Mouse (Mus musculus) stomach, embryonic 15.5 days (tissue): ENCODE measurements around the gene Cd300lg. TPM values are rescaled to one million over a fixed set of nuclear protein-coding genes. Genes with fewer than 3 reads are reported as not detected.

Experiments
- ATAC-seq: fragments of 200-750 bp; cut with Nextera tagmentation; 2 replicates; pipeline ENCODE4 v1.8.0; 2017; ENCODE audit warnings: low read depth, moderate number of reproducible peaks, moderate TSS enrichment; ENCODE audit not compliant: insufficient read depth, low FRiP score
- H3K27ac ChIP-seq: fragments of 300-500 bp; sonication (generic); 2 replicates; pipeline ENCODE4 v1.5.1; 2015; ENCODE audit warnings: mild to moderate bottlenecking, inconsistent platforms
- H3K27me3 ChIP-seq: fragments of 300-500 bp; sonication (generic); replicated peaks from 2 replicates; pipeline ENCODE4 v1.6.1; 2015; ENCODE audit warnings: inconsistent platforms
- H3K36me3 ChIP-seq: fragments of 300-500 bp; sonication (generic); 2 replicates; pipeline ENCODE4 v1.6.1; 2015; ENCODE audit warnings: inconsistent platforms
- H3K4me1 ChIP-seq: fragments of 300-500 bp; sonication (generic); 2 replicates; pipeline ENCODE4 v1.6.1; 2015; ENCODE audit warnings: inconsistent platforms
- H3K4me2 ChIP-seq: fragments of 300-500 bp; sonication (generic); 2 replicates; pipeline ENCODE4 v1.6.1; 2015; ENCODE audit warnings: mild to moderate bottlenecking, inconsistent platforms
- H3K4me3 ChIP-seq: fragments of 300-500 bp; sonication (generic); replicated peaks from 2 replicates; pipeline ENCODE4 v1.5.1; 2015; ENCODE audit warnings: inconsistent platforms
- H3K9ac ChIP-seq: fragments of 300-500 bp; sonication (generic); 2 replicates; pipeline ENCODE4 v1.6.1; 2015; ENCODE audit warnings: inconsistent platforms
- H3K9me3 ChIP-seq: fragments of 300-500 bp; sonication (generic); 2 replicates; pipeline ENCODE4 v1.6.1; 2016; ENCODE audit warnings: inconsistent platforms
- WGBS: fragments of 180-500 bp; shearing (Covaris S2); methylation state at CpG from one replicate; pipeline ENCODE4 v1.1.7; 2015; 5-methylcytosine and 5-hydroxymethylcytosine counted together
- polyA plus RNA-seq: library from polyadenylated mRNA; unstranded; fragments of >200 nt; fragmentation: Nextera tagmentation; extraction: Ambion mirVana; gene quantifications from 2 replicates; pipeline ENCODE4 v1.2.1, GENCODE M21; 2015

Gene Cd300lg
- polyA plus RNA-seq, 1 experiment from 2014 or later = 2.2 TPM

- Histone ChIP-seq H3K4me1 (no peaks in the 10 kb centered on the region), H3K9ac (no peak overlapping the region), H3K9me3 (no peaks in the 10 kb centered on the region), H3K27ac (no peak overlapping the region), H3K4me3 (no peak overlapping the region), H3K36me3 (peaks cover 7% of the 10 kb centered on the region; the same call in 1 of the 2 replicates), H3K4me2 (no peak overlapping the region), H3K27me3 (no peaks in the 10 kb centered on the region)
- 80% methylated on average over 13 of the region's 13 CpGs for WGBS
- 0 out of 2 replicates have a peak, but pooled peaks have one; percentile 21 for ATAC-seq
Observed at GRCm38 (mm10) chr11:102010140-102010539, 31.2 kb upstream of the Cd300lg start.

DNA sequence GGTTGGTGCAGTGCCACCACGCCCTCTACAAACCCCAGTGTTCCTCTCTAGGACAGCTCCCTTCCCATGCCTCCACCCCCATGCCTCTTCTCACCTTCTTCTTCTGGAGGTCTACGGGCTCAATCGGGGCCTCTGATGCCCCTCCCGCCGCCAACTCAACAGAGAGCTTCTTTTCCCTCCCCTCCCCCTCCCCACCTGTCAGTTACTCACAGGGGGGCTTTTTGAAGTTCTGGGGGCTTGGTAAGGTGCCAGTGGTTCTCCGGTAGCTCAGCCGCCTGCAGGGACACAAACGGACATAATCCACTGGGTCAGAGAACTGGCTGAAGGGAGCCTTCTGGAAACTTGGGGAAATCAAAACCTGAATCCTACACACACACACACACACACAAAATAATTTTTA is 29.8 kb upstream of the Cd300lg start:
- Histone ChIP-seq H3K9me3 (no peaks in the 10 kb centered on the region), H3K27me3 (no peaks in the 10 kb centered on the region), H3K36me3 (peaks cover 7% of the 10 kb centered on the region; the same call in 1 of the 2 replicates), H3K4me1 (no peaks in the 10 kb centered on the region), H3K4me3 (no peak overlapping the region), H3K27ac (no peak overlapping the region), H3K4me2 (no peak overlapping the region), H3K9ac (no peak overlapping the region)
- WGBS = 69% methylated on average over 8 of the region's 8 CpGs
- no peak for ATAC-seq

DNA sequence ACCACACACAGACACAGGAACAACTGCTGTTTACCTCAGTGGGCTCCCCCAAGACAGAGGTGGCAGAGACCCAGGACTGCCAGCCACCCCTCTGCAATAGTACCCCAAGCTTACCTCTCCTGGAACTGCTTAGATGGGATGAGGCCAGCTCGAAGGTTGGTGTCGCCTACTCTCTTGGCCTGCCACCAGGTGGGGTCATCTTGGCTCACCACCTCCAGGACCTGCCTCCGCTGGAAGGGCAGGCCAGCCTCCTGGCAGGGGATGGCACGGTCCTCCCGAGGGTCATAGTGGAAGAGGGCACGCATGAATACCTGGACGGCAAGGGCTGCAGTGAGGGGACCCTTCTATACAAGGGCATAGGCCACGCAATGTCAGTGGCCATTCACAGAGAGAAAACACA is 28.1 kb upstream of the Cd300lg start:
- Histone ChIP-seq H3K9me3 (no peaks in the 10 kb centered on the region), H3K27ac (no peak overlapping the region), H3K36me3 (peaks cover 4% of the 10 kb centered on the region; the same call in 1 of the 2 replicates), H3K4me2 (no peak overlapping the region), H3K4me1 (no peaks in the 10 kb centered on the region), H3K27me3 (no peaks in the 10 kb centered on the region), H3K9ac (no peak overlapping the region), H3K4me3 (no peak overlapping the region)
- no peak for ATAC-seq
- WGBS = 80% methylated on average over 8 of the region's 8 CpGs

DNA sequence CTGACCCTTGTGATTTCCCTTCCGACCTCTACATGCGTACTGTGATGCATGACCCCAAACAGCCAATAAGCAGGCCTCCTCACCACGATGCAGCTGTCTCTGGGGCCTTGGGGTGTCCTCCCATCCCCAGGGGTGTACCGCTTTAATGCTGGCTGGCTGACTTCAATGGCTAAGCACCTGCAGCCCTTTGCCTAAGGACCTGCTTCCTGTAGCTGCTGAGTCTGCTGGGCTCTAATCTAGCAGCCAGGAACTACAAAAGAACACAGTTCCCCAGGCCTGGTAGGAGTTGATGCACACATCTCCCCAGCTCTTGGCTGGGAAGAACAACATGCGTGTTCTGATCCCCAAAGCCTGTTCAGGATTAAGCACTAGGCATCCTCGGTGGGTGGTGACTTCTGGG is 25.8 kb upstream of the Cd300lg start:
- Histone ChIP-seq H3K36me3 (no peaks in the 10 kb centered on the region), H3K9me3 (no peaks in the 10 kb centered on the region), H3K4me3 (no peak overlapping the region), H3K4me2 (no peak overlapping the region), H3K4me1 (no peaks in the 10 kb centered on the region), H3K27me3 (no peaks in the 10 kb centered on the region), H3K27ac (no peak overlapping the region), H3K9ac (no peak overlapping the region)
- WGBS = 68% methylated on average over 6 of the region's 6 CpGs
- no peak for ATAC-seq

DNA sequence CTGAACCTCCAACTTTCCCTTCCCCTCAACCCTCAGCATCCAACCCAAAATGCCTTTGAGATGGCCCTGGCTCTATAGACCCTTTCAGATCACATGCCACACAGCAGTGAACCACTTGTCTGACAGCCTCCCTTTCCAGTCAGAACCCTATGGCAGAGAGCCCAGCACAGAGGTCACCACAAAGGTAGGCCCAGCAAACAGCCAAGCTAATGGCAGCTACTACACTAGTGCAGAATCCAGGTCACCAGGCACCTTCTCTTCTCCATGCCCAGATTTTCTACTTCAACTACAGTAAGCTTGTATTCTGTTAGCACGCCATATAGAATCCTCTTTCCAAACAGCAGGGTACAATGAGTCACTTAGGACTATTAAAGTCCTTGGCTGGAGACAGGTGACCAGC is 25.2 kb upstream of the Cd300lg start:
- H3K27ac ChIP-seq = no peak overlapping the region
- H3K4me1 ChIP-seq = no peaks in the 10 kb centered on the region
- no peaks in the 10 kb centered on the region for H3K27me3 ChIP-seq
- H3K9ac ChIP-seq = no peak overlapping the region
- no peak overlapping the region for H3K4me2 ChIP-seq
- no peaks in the 10 kb centered on the region for H3K36me3 ChIP-seq
- no peak for ATAC-seq
- WGBS = 84% methylated on average over 1 of the region's 1 CpGs
- H3K4me3 ChIP-seq = no peak overlapping the region
- no peaks in the 10 kb centered on the region for H3K9me3 ChIP-seq

GRCm38 (mm10) chr11:102019736-102020135 is 21.6 kb upstream of the Cd300lg start:
- H3K4me3 ChIP-seq = no peak overlapping the region
- WGBS = 81% methylated on average over 9 of the region's 9 CpGs
- no peak overlapping the region for H3K9ac ChIP-seq
- H3K36me3 ChIP-seq = no peaks in the 10 kb centered on the region
- no peak overlapping the region for H3K4me2 ChIP-seq
- no peak overlapping the region for H3K27ac ChIP-seq
- H3K27me3 ChIP-seq = no peaks in the 10 kb centered on the region
- no peaks in the 10 kb centered on the region for H3K4me1 ChIP-seq
- H3K9me3 ChIP-seq = no peaks in the 10 kb centered on the region
- no peak for ATAC-seq

- H3K4me3 ChIP-seq = no peak overlapping the region
- H3K4me2 ChIP-seq = no peak overlapping the region
Observed at GRCm38 (mm10) chr11:102021196-102021595, 20.1 kb upstream of the Cd300lg start.

GRCm38 (mm10) chr11:102023406-102023805 is 17.9 kb upstream of the Cd300lg start:
- WGBS = 76% methylated on average over 13 of the region's 13 CpGs
- Histone ChIP-seq H3K9me3 (no peaks in the 10 kb centered on the region), H3K4me2 (no peak overlapping the region), H3K27ac (no peak overlapping the region), H3K36me3 (no peaks in the 10 kb centered on the region), H3K4me1 (peaks cover 17% of the 10 kb centered on the region), H3K27me3 (no peaks in the 10 kb centered on the region), H3K4me3 (no peak overlapping the region), H3K9ac (no peak overlapping the region)
- ATAC-seq = no peak

More at GRCm38 (mm10) chr11:102021196-102021595, 20.1 kb upstream of the Cd300lg start:
- H3K27me3 ChIP-seq = no peaks in the 10 kb centered on the region
- H3K9me3 ChIP-seq = no peaks in the 10 kb centered on the region
- no peak overlapping the region for H3K27ac ChIP-seq
- no peak overlapping the region for H3K9ac ChIP-seq
- no peak for ATAC-seq
- H3K36me3 ChIP-seq = no peaks in the 10 kb centered on the region
- WGBS = 89% methylated on average over 5 of the region's 5 CpGs
- H3K4me1 ChIP-seq = peaks cover 4% of the 10 kb centered on the region; the same call in 1 of the 2 replicates

GRCm38 (mm10) chr11:102024084-102024758 is 17.1 kb upstream of the Cd300lg start:
- Histone ChIP-seq H3K27me3 (no peaks in the 10 kb centered on the region), H3K36me3 (no peaks in the 10 kb centered on the region), H3K4me1 (peaks cover 17% of the 10 kb centered on the region), H3K4me3 (no peak overlapping the region), H3K9me3 (no peaks in the 10 kb centered on the region), H3K9ac (no peak overlapping the region), H3K27ac (no peak overlapping the region), H3K4me2 (no peak overlapping the region)
- ATAC-seq = no peak
- WGBS = 88% methylated on average over 6 of the region's 6 CpGs

GRCm38 (mm10) chr11:102024875-102025274 is 16.4 kb upstream of the Cd300lg start:
- Histone ChIP-seq H3K4me2 (no peak overlapping the region), H3K36me3 (no peaks in the 10 kb centered on the region), H3K27me3 (no peaks in the 10 kb centered on the region), H3K4me1 (peaks cover 17% of the 10 kb centered on the region), H3K27ac (no peak overlapping the region), H3K9me3 (no peaks in the 10 kb centered on the region), H3K4me3 (no peak overlapping the region), H3K9ac (no peak overlapping the region)
- 88% methylated on average over 4 of the region's 4 CpGs for WGBS
- ATAC-seq = no peak

- Histone ChIP-seq H3K4me3 (no peak overlapping the region), H3K4me2 (peak overlapping the region; percentile 14; the same call in 1 of the 2 replicates), H3K27me3 (no peaks in the 10 kb centered on the region), H3K36me3 (no peaks in the 10 kb centered on the region), H3K27ac (no peak overlapping the region), H3K4me1 (peaks cover 17% of the 10 kb centered on the region), H3K9me3 (no peaks in the 10 kb centered on the region), H3K9ac (no peak overlapping the region)
- 43% methylated on average over 7 of the region's 7 CpGs for WGBS
- no peak for ATAC-seq
Observed at GRCm38 (mm10) chr11:102025354-102025753, 16.0 kb upstream of the Cd300lg start.

DNA sequence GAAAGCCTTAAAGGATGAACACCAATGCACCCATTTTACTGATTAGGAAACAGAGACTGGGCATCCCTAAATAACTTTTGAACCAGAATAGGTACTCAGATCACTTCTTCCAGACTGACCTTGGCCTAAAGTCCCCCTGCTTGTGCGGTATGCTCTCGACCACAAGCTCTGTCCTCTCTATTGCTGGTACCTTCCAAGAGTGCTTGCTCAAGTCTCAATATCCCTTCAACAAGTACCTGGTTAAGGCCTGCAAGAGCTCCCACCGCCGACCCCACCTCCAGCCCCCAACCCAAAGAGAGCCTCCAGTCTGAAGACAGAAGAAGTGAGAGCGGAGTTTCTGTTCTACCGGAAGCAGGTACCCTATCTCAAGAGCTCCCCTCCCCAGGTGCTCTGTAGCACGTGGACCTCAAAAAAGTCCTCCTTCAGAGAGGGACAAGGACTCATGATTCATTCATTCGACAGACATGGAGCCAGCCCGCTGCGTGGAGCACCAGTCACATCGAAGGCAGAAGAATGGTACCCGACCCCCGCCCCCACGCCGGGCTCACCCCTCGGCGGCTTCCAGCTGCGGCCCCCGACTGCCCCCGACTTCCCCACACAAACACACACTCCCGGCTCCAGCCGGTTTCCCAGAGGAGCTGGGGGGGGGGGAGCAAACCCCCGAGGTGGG is 15.2 kb upstream of the Cd300lg start:
- Histone ChIP-seq H3K27ac (peak overlapping the region; percentile 81; the same call in 1 of the 2 replicates), H3K4me2 (peak overlapping the region; percentile 93), H3K4me1 (peaks cover 17% of the 10 kb centered on the region), H3K27me3 (no peaks in the 10 kb centered on the region), H3K9me3 (no peaks in the 10 kb centered on the region), H3K36me3 (no peaks in the 10 kb centered on the region), H3K9ac (peak overlapping the region; percentile 54), H3K4me3 (peak overlapping the region; percentile 68)
- whole genome bisulfite sequencing = 3% methylated on average over 23 of the region's 23 CpGs
- ATAC-seq = no peak
